Mouse (Mus musculus) thymus, adult 18-20 months (tissue): ENCODE measurements around the gene Ap4m1.

Experiments used
- DNase-seq, 2 experiments: peaks; one replicate each; pipeline ENCODE4 v3.0.0; 2022; ENCODE audit warnings: mixed read lengths in 2 of 2

The Ap4m1 gene

GRCm38 (mm10) chr5:138171695-138172491 lies at the start of gene Ap4m1, which contains the start of gene Mcm7:
Gene Ap4m1, plus strand, starts transcription at chr5:138172002.
Gene Mcm7, minus strand, starts transcription at chr5:138172422.
- peak; percentile 84 to 93 for DNase-seq

- DNase-seq, result no peak
Measured at GRCm38 (mm10) chr5:138132425-138133064, 39.3 kb upstream of the Ap4m1 start.

DNA sequence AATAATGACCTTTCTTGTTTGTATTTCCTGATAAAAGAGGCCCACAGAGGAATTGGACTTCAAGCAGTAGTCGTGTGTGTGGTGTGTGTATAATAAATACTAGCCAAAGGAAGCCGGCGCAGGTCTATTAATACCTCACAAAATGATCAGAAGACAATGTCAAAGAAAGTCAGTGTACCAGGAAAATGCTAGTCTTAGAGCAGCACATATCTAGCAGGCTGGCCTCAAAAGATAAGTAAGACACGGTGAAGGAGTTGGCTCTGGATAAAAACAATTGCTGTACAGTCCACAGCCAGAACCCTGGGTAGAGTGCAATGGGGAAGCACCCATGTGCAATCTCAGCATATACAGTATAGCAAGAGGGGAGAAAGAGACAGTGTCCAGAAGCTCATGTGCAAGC lies 34.5 kb upstream of the Ap4m1 start:
- DNase-seq, result no peak

- no peak for DNase-seq
Measured at GRCm38 (mm10) chr5:138137935-138138549, 33.8 kb upstream of the Ap4m1 start.

DNA sequence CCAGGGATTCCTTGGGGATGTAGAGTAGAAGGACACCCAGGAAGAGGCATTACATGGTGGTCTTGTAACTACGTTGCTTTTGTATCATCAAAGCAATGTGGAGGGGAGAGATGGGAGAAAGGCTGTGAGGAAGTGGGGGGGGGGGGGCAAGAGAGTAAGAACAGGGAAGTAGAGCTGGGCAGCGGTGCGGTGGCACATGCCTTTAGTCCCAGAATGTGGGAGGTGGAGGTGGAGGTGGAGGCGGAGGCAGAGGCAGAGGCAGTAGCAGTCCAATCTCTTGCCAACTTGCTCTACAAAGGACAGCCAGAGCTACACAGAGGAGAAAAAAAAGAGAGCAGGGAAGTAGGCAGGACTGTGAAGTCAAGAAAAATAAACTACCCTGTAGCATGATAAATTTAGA lies 33.2 kb upstream of the Ap4m1 start:
- no peak for DNase-seq

- no peak for DNase-seq
Measured at GRCm38 (mm10) chr5:138154390-138154789, 17.4 kb upstream of the Ap4m1 start.

GRCm38 (mm10) chr5:138155443-138155976 lies 16.3 kb upstream of the Ap4m1 start, which contains the start of gene Zfp113:
Gene Zfp113, minus strand, starts transcription at chr5:138155744.
- DNase-seq, result peak; percentile 74 to 86

DNA sequence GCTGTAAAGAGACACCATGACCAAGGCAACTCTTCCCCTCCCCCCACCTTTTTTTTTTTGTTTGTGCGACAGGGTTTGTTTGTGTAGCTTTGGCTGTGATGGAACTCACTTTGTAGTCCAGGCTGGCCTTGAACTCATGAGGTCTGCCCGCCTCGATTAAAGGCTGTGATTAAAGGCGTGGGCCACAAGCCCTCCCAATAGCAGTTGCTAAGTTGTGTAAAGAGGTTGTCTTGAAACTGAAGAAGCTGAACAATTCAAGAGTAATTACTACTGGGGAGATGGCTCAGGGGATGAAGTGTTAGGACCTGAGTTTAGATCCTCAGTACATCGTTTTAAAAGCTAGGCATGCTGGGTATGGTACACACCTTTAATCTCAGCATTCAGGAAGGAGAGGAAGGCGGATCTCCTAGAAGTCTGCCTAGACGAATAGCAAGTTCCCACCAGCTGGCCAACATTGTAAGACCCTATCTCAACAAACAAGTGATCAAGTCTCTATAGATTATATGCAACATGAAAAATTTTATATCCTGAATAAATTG lies 11.5 kb upstream of the Ap4m1 start:
- no peak for DNase-seq

- DNase-seq, result peak; percentile 89 to 91
Measured at GRCm38 (mm10) chr5:138160842-138161665, 10.7 kb upstream of the Ap4m1 start, which contains the start of gene Cops6. Gene Cops6, plus strand, starts transcription at chr5:138161071.

DNA sequence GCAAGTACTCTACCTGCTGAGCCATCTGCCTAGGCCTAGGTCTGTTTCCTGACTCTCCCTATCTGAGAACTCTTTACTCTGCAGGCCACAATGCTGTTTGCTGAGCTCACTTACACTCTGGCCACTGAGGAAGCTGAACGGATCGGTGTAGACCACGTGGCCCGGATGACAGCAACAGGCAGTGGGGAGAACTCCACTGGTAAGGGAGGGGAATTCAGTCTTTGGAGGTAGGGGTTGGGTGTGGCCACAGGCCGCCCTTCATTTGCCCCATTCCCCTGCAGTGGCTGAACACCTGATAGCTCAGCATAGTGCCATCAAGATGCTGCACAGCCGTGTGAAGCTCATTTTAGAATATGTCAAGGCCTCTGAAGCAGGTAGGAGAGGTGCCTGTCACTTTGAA lies 8.8 kb upstream of the Ap4m1 start:
- DNase-seq, result no peak

DNA sequence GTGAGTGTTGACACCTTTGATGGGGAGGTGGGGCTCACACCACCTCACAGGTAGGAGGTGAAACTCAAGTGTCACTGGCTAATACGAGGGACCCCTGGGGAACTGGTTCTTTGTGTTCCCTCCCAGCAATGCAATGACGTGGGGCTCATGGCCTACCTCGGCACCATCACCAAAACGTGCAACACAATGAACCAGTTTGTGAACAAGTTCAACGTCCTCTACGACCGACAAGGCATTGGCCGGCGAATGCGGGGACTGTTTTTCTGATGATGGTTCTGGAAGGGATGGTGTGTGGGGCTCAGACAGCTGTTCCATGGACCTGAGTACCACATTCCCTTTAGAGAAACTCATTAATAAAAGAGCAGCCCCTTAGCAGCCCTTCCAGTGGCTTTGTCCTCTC lies 8.2 kb upstream of the Ap4m1 start:
- no peak for DNase-seq

GRCm38 (mm10) chr5:138165594-138165993 lies 6.2 kb upstream of the Ap4m1 start:
- DNase-seq, result no peak

DNA sequence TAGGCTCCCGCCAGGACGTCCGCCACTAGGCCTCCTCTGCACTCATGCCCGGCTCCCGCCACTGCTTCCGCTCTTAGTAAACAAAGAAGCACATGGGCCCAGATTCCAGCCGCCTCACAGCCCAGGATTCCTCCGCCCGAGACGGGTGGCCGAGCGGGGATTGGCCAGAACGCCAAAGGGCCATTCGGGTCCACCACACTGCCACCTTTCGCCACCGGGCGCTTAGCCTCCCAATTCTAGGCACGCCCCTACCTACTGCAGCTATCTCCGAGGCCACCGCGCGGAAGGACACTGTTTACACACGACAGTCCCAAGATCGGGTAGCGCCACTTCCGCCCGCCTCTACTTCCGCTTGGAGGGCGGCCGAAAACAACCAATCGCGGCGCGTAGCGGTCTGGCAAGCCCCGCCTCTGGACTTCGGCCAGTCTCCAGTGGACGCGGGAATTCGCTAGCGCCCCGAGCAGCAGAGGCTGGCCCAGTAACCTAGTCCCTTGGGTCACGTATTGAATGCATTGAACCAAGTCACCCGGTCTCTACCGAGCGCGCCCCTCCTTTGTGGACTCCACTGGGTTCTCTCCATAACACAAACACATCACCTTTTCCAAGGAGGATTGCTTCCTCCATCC lies 753 bp upstream of the Ap4m1 start:
- DNase-seq, result peak; percentile 86 to 89

- no peak for DNase-seq
Measured at GRCm38 (mm10) chr5:138173217-138173616, 1.4 kb downstream of the Ap4m1 start.

- DNase-seq, result peak; percentile 65 to 75
Measured at GRCm38 (mm10) chr5:138186950-138187638, 15.3 kb downstream of the Ap4m1 start, which contains the start of the genes Taf6 and Cnpy4. Gene Taf6, minus strand, starts transcription at chr5:138187451. Gene Cnpy4, plus strand, starts transcription at chr5:138187485.

DNA sequence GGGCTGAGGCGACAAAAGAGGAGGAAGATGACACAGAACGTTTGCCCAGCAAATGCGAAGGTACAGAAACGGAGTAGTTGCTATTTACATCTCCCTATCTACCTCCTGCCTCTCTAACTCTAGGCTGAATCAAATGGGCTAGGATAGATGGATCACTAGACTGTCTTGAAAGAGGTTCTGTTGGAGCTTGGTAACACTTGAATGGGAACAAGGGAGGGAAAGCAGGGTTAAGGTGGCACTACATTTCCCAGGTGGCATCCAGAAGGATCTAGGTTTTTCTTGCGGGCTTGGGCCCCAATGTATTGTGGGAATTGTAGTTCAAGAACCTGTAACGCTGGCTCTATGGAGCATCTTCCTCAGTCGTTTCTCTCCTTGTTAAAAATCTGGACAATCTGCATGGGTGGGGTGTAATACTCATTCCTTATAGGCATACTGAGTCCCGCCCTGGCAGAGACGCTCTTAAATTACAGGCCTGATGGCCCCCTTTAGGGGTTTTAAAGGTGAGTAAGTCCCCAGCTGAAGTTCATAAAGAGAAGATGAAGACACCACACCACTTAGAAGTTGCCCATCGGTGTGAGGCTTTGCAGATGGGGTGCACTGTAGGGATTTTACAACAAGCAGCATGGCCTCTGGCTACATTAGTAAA lies 16.0 kb downstream of the Ap4m1 start:
- DNase-seq, result peak; percentile 30 to 59

GRCm38 (mm10) chr5:138193771-138194727 lies 22.2 kb downstream of the Ap4m1 start, which contains the start of gene Mblac1:
Gene Mblac1, plus strand, starts transcription at chr5:138194314.
- peak; percentile 64 to 79 for DNase-seq

DNA sequence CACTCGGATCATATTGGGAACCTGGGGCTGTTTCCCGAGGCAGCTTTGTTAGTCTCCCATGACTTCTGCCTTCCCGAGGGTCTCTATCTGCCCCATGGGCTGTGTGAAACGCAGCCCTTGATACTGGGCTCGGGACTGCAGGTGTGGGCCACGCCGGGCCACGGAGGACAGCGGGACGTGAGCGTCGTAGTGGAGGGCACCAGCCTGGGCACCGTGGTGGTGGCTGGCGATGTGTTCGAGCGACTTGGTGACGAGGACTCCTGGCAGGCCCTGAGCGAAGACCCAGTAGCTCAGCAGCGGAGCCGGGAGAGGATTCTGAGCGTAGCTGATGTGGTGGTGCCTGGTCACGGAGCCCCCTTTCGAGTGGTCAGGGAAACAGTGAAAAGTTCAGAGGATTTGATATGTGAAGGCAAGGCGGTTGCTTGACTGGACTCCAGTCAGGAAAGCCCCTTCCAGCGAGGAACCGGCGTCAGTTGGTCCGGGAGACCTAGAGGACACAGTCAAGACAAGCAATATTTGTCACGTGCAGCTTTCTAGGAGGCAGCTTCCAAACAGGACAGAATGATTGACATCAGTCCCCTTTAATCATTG lies 23.0 kb downstream of the Ap4m1 start:
- peak in 1 of 2 experiments; percentile 31 for DNase-seq

DNA sequence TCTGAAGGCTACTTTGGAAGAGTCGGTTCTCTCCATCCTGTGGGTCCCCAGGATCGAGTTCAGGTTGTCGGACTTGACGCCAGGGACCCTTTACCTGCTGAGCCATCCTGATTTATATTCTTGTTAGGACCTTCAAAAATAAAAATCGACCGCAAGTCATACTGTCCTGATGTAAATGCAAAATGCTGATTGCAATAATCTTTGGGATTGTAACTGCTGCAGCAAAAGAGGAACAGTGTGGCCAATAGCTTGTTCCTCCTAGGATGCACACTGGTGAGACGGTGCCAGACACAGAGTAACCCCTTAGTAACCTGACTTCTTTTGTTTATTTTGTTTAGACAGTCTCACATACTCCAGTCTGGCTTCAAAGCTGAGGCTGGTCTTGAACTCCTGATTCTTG lies 23.7 kb downstream of the Ap4m1 start:
- no peak for DNase-seq
